Mouse (Mus musculus) CH12.LX (cell line): Measurements from ENCODE around the gene 1700001J03Rik.

Source experiments
- CTCF ChIP-seq, 2 experiments: IDR thresholded peaks in 1 of 2; conservative IDR thresholded peaks in 1 of 2; 2 replicates each; pipeline ENCODE4 v1.5.1; 2011 to 2012; ENCODE audit warnings: low read depth in 2 of 2, low read length in 2 of 2, improper control_type of control experiment in 1 of 2, inconsistent platforms in 1 of 2, mild to moderate bottlenecking in 1 of 2, moderate library complexity in 1 of 2
- HCFC1 ChIP-seq: IDR thresholded peaks from 2 replicates; pipeline ENCODE4 v1.6.1; 2012; ENCODE audit warnings: low read depth, mild to moderate bottlenecking, inconsistent platforms, low read length, improper control_type of control experiment
- MAX ChIP-seq: IDR thresholded peaks from 2 replicates; pipeline ENCODE4 v1.6.1; 2011; ENCODE audit warnings: low read length, improper control_type of control experiment
- POLR2A ChIP-seq: IDR thresholded peaks from 2 replicates; pipeline ENCODE4 v1.6.1; 2011; ENCODE audit warnings: low read depth, mild to moderate bottlenecking, improper control_type of control experiment, low read length
- POLR2AphosphoS2 ChIP-seq: IDR thresholded peaks from 2 replicates; pipeline ENCODE4 v1.6.1; 2011; ENCODE audit warnings: low read depth, low read length, improper control_type of control experiment
- USF2 ChIP-seq: conservative IDR thresholded peaks from 2 replicates; pipeline ENCODE4 v1.6.1; 2011; ENCODE audit warnings: low read depth, low read length, improper control_type of control experiment
- ZMIZ1 ChIP-seq: IDR thresholded peaks from 2 replicates; pipeline ENCODE4 v1.6.1; 2012; ENCODE audit warnings: low read depth, mild to moderate bottlenecking, inconsistent platforms, low read length, improper control_type of control experiment

DNA sequence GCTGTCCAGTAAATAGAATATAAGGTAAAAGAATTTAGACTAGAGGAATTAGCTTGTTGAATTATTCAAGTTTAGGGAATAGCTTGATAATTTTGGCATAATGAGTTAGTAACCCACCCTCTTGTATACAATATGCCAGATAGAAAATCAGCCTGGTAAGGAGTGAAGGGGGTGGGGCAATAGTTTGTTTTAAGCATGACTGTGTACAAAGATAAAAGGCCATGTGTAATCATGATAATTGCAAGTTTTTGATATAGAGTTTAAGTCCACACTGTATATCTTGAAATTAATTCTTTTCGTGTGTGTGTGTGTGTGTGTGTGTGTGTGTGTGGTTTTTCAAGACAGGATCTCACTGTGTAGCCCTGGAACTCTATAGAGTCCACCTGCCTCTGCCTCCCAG, 49.2 kb upstream of the 1700001J03Rik start:
- TF ChIP-seq POLR2A = no peak
- TF ChIP-seq CTCF (conservative IDR thresholded peaks at IDR 0.05 in 1 of 2, IDR thresholded peaks at IDR 0.05 in 1 of 2; ENCODE audit: low read depth in 2 of 2, low read length in 2 of 2) = no peak
- no peak for TF ChIP-seq USF2
- TF ChIP-seq MAX = no peak
- no peak for TF ChIP-seq ZMIZ1
- no peak for TF ChIP-seq HCFC1
- no peak for TF ChIP-seq POLR2AphosphoS2
